Mouse (Mus musculus) duodenum, adult 2 months (tissue): ENCODE measurements around the gene Mllt1. TPM values are rescaled to one million over a fixed set of nuclear protein-coding genes. Genes with fewer than 3 reads are reported as not detected.

ENCODE experiments used
- polyA plus RNA-seq: library from polyadenylated mRNA; depleted of rRNA; stranded (reverse); fragments of >200 nt; gene quantifications from 2 replicates; pipeline ENCODE4 v1.2.3, GENCODE M21; 2012; ENCODE audit warnings: low replicate concordance; rRNA removed

Gene Mllt1
- 33.7 and 35.2 TPM in 2 replicates for polyA plus RNA-seq

DNA sequence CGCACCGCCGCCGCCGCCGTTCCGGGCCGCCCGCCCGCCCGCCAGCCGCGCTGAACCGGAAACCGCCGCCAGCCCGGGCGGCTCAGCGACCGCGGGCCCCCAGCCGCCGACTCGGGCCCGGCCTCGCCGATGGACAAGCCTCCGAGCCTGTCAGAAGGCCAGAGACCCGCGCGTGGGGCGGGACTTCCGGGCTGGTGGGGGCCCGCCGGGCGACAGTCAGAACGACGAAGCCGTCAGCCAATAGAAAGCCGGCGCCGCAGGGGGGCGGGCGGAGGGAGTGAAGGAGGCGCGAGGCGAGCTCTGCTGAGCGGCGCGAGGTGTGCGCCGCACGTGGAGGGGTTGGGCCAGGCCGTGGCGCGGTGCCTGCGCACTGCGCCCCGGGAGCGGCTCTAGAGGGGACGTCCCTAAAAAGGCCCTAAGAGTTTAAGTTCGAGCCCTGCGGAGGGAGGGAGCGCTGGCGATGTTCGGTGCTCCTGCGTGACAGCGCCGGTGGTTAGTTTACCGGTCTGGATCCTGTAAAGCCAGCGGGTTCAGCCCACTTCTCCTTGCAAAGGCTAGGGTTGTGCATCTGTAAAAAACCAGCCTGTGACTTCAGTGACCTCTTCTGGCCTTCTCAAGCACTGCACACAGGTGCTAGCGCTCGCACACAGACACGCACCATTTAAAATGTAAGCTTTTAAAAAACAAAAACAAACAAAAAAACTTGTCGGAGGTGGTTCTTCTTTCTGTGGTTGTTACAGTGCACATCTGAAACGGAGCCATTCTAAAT is at the start of gene Mllt1:
Gene Mllt1 (minus strand): TSS at position 53 of the 769 bp plus-strand sequence.

GRCm38 (mm10) chr17:56982013-56982412 is 46.8 kb upstream of the Mllt1 start, which contains the start of gene Acer1:
TSS of gene Acer1 (minus strand) at chr17:56982126.

DNA sequence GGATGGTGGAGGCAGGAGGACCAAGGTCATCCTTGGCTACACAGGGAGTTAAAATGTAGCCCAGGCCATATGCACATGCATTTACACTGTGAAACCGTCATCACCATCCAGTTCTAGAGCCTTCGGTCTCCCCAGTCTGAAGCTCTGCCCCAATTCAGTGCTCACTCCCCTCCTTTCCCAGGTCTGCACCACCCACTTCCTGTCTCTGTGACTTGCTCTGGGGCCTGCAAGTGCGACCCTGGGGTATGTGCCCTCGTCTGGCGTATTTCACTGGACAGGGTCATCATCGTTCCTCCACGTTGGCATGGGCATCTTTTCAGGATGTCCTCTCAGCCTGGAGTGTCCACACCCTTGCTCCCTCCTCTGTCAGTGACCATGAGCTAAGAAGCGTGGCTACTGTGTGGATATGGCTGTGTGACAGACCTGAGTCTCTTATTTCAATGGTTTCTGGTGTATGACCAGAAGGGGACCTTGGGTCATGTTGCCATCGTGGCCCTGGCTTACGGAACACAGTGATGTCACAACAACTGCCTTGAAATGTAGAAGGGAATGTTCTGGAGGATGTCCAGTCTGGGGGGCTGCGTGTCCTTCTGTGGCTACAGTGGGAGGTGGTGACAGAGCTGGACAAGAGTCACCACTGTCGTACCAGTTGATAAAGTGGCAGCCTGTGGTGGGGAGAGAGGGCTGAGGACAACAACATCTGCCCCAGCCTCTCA is 60.1 kb downstream of the Mllt1 start, which contains the start of gene 1700061G19Rik:
Gene 1700061G19Rik (plus strand): TSS at position 542 of the 716 bp plus-strand sequence.

DNA sequence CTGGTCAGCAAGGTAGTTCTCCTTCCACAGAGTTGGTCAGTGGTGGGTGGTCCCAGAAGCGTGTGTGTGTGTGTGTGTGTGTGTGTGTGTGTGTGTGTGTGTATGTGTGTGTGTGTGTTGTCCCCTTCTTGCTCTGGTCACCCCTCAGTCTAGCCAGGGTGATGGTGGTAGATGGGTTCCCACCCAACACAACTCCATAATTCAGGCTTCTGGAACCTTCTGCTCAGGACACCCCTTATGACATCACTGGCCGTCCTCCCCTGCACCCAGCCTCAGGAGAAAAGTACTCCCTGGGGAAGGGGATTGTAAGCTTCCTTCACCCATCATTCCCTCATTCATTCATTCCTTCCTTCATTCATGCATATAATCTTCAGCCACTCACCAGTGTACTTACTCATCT is 61.0 kb downstream of the Mllt1 start, which contains the start of gene Acsbg2:
Gene Acsbg2 (minus strand): TSS at position 211 of the 400 bp plus-strand sequence.

Other genes with a start within 250 kb of the Mllt1 start
- gene Ndufa11, start 217.6 kb downstream of the Mllt1 start, polyA plus RNA-seq: 935 and 1,518 TPM in 2 replicates
- 12.6 and 14.3 TPM in 2 replicates for gene Vmac, start 217.4 kb downstream of the Mllt1 start, polyA plus RNA-seq
- 42.6 and 69.2 TPM in 2 replicates for gene Nrtn, start 177.9 kb downstream of the Mllt1 start, polyA plus RNA-seq
- gene Dus3l, start 170.7 kb downstream of the Mllt1 start, polyA plus RNA-seq: 52.6 and 66.0 TPM in 2 replicates
- gene Prr22, start 165.2 kb downstream of the Mllt1 start, polyA plus RNA-seq: 6.7 and 10.7 TPM in 2 replicates
- gene Rfx2, start 104.4 kb downstream of the Mllt1 start, polyA plus RNA-seq: 6.4 and 8.5 TPM in 2 replicates
- not detected in 2 replicates for gene Acsbg2, start 61.0 kb downstream of the Mllt1 start, polyA plus RNA-seq
- gene 1700061G19Rik, start 59.9 kb downstream of the Mllt1 start, polyA plus RNA-seq: 0.04 and 0.06 TPM in 2 replicates
- gene Acer1, start 46.7 kb upstream of the Mllt1 start, polyA plus RNA-seq: 8.5 and 23.4 TPM in 2 replicates
- gene Clpp, start 54.9 kb upstream of the Mllt1 start, polyA plus RNA-seq: 131 and 155 TPM in 2 replicates
- gene Alkbh7, start 61.9 kb upstream of the Mllt1 start, polyA plus RNA-seq: 57.0 and 71.1 TPM in 2 replicates
- gene Pspn, start 64.6 kb upstream of the Mllt1 start, polyA plus RNA-seq: not detected in 2 replicates
- gene Gtf2f1, start 75.9 kb upstream of the Mllt1 start, polyA plus RNA-seq: 30.4 and 34.6 TPM in 2 replicates
- gene Gm17949, start 76.1 kb upstream of the Mllt1 start, polyA plus RNA-seq: 0.08 TPM in 1 of 2 replicates, not detected in the other
- 64.2 and 89.1 TPM in 2 replicates for gene Khsrp, start 96.1 kb upstream of the Mllt1 start, polyA plus RNA-seq
- gene Slc25a41, start 106.2 kb upstream of the Mllt1 start, polyA plus RNA-seq: not detected in 2 replicates
- 197 and 435 TPM in 2 replicates for gene Crb3, start 123.7 kb upstream of the Mllt1 start, polyA plus RNA-seq
- 9.4 and 27.8 TPM in 2 replicates for gene Slc25a23, start 124.4 kb upstream of the Mllt1 start, polyA plus RNA-seq
- gene Dennd1c, start 143.1 kb upstream of the Mllt1 start, polyA plus RNA-seq: 4.4 and 7.5 TPM in 2 replicates
- gene Tubb4a, start 152.4 kb upstream of the Mllt1 start, polyA plus RNA-seq: 2.2 and 4.6 TPM in 2 replicates
- gene Tnfsf9, start 169.9 kb upstream of the Mllt1 start, polyA plus RNA-seq: 1.7 and 2.6 TPM in 2 replicates
- not detected in 2 replicates for gene Cd70, start 214.4 kb upstream of the Mllt1 start, polyA plus RNA-seq